Comparison of ENCODE assay signal across 16 mouse cellular contexts in the genomic region with DNA sequence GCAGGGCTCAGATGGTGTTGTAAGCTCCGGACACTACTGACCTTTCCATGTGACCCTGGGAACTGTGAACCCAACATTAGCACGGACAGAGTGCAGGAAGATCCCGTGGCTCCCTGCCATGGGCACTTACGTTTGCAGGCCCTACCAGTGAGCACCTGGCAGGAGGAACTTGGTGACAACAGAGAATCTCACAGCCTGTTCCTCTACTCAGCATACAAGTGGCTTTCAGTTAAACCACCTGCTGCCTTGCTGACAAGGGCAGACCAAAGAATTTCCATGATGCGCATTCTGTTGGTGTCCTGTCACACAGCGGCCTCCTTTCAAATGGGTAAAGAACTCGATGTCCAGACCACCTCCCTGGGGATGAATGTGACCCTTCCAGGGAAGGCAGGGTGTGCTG. TPM values are rescaled to one million over a fixed set of nuclear protein-coding genes. Genes with fewer than 3 reads are reported as not detected.
DNase-seq lines count a peak whose midpoint lies in the region; ATAC-seq and TF ChIP-seq lines count a peak whose summit lies in the region.
"Had no signal": no experiment of that assay in that cellular context is flagged by ENCODE, and none has a peak within 500 bp of the region (broad histone marks: within the 10 kb centered on the region; RNA-seq: fewer than 3 reads in every experiment).

No protein-coding gene starts in this region.

- TF ChIP-seq EP300 in heart, adult 2 months (IDR thresholded peaks at IDR 0.05; ENCODE audit: insufficient read depth, low read depth, low read length) = peak; percentile 98

- no peak for TF ChIP-seq CTCF in heart, adult 2 months (IDR thresholded peaks at IDR 0.05)

- no peak overlapping the region for H3K4me2 ChIP-seq in heart, embryonic 11.5 days
- H3K4me2 ChIP-seq in kidney, embryonic 14.5 days (replicated peaks; ENCODE audit: low read depth, low read length) = no peak overlapping the region

- H3K4me3 ChIP-seq in heart, embryonic 11.5 days (ENCODE audit: low read depth, low read length) = no peak overlapping the region
- no peak overlapping the region for H3K4me3 ChIP-seq in ES-E14 (ENCODE audit: insufficient read depth in 1 of 2, low read depth in 1 of 2, low read length in 2 of 2, poor library complexity in 1 of 2, severe bottlenecking in 1 of 2)
- H3K4me3 ChIP-seq in heart, adult 2 months = no peak overlapping the region
- H3K4me3 ChIP-seq in kidney, embryonic 14.5 days (ENCODE audit: low read length) = no peak overlapping the region
- H3K4me3 ChIP-seq: erythroblast, embryonic 14.5 days had no signal

- in situ Hi-C loops in ES-E14 (cut with MboI; ENCODE audit: low sequenced_read_pairs in 2 of 2, unreplicated experiment in 2 of 2) = no loop called here

- 15% methylated on average over 7 of the region's 7 CpGs for WGBS in heart, embryonic 11.5 days (ENCODE audit: insufficient replicate concordance)
- 22% methylated on average over 7 of the region's 7 CpGs for WGBS in heart, adult 2 months
- WGBS in kidney, embryonic 14.5 days = 38% methylated on average over 7 of the region's 7 CpGs

- H3K9me3 ChIP-seq in heart, embryonic 11.5 days (replicated peaks; ENCODE audit: control insufficient read depth, low read length) = no peaks in the 10 kb centered on the region
- no peaks in the 10 kb centered on the region for H3K9me3 ChIP-seq in ES-E14 (ENCODE audit: control insufficient read depth, insufficient read depth, low read depth, low read length)
- H3K9me3 ChIP-seq in kidney, embryonic 14.5 days (ENCODE audit: control insufficient read depth, low read length) = no peaks in the 10 kb centered on the region

- H3K4me1 ChIP-seq in heart, embryonic 11.5 days (ENCODE audit: control insufficient read depth, insufficient read depth, low read length) = peaks cover 12% of the 10 kb centered on the region; the same call in 1 of the 2 replicates
- H3K4me1 ChIP-seq in ES-E14 (ENCODE audit: control insufficient read depth in 2 of 2, insufficient read depth in 2 of 2, low read length in 2 of 2, poor library complexity in 1 of 2) = peaks cover 0 to 3% of the 10 kb centered on the region in 2 experiments; a peak in 1 of 4 replicates
- H3K4me1 ChIP-seq in heart, adult 2 months (ENCODE audit: control insufficient read depth, insufficient read depth, low read length) = peaks cover 24% of the 10 kb centered on the region
- H3K4me1 ChIP-seq in kidney, embryonic 14.5 days (ENCODE audit: control insufficient read depth, insufficient read depth, low read length) = no peaks in the 10 kb centered on the region

- no peaks in the 10 kb centered on the region for H3K36me3 ChIP-seq in heart, embryonic 11.5 days (ENCODE audit: control insufficient read depth, insufficient read depth, low read length)
- no peaks in the 10 kb centered on the region for H3K36me3 ChIP-seq in ES-E14 (ENCODE audit: control insufficient read depth, insufficient read depth, low read length, poor library complexity, severe bottlenecking)
- H3K36me3 ChIP-seq in heart, adult 2 months (ENCODE audit: control insufficient read depth, insufficient read depth, low read length) = peaks cover 43% of the 10 kb centered on the region
- no peaks in the 10 kb centered on the region for H3K36me3 ChIP-seq in kidney, embryonic 14.5 days (ENCODE audit: control insufficient read depth, insufficient read depth, low read length)

- no peaks in the 10 kb centered on the region for H3K27me3 ChIP-seq in heart, embryonic 11.5 days (ENCODE audit: control insufficient read depth, insufficient read depth, low read length)
- no peaks in the 10 kb centered on the region for H3K27me3 ChIP-seq in heart, adult 2 months (ENCODE audit: control insufficient read depth, insufficient read depth, low read length)
- no peaks in the 10 kb centered on the region for H3K27me3 ChIP-seq in kidney, embryonic 14.5 days (ENCODE audit: control insufficient read depth, insufficient read depth, low read length)

- intact Hi-C loops in heart, adult 2 months (cut with DNase I) = loop anchor here (10.0 kb wide), 1 partner anchor 160 kb away; no protein-coding TSS in a partner anchor
- intact Hi-C loops in heart, postnatal 36 days (cut with DNase I) = no loop called here

- no peak overlapping the region for H3K9ac ChIP-seq in heart, embryonic 11.5 days (ENCODE audit: low read depth, low read length)
- no peak overlapping the region for H3K9ac ChIP-seq in ES-E14 (ENCODE audit: insufficient read depth, low read depth, low read length, poor library complexity, severe bottlenecking)
- no peak overlapping the region for H3K9ac ChIP-seq in heart, adult 2 months (ENCODE audit: low read depth, low read length)
- H3K9ac ChIP-seq in kidney, embryonic 14.5 days (ENCODE audit: low read depth, low read length) = no peak overlapping the region

- peak; percentile 99 for DNase-seq in heart, adult 11 months
- peak; percentile 2 for DNase-seq in ES-E14 (ENCODE audit: low read depth, low spot score)
- peak; percentile 69 to 82 for DNase-seq in heart, adult 2 months
- peak; percentile 63 to 68 for DNase-seq in heart, postnatal 36 days
- DNase-seq in layer of hippocampus, adult 9-10 months (ENCODE audit: low spot score) = no peak
- DNase-seq: B cell, adult 2 months; cerebellum, postnatal 25 days; kidney, postnatal 4 days had no signal

- peaks cover 3% of the 10 kb centered on the region; the same call in 1 of the 2 replicates for H3K79me2 ChIP-seq in heart, adult 2 months (replicated peaks; ENCODE audit: control insufficient read depth, insufficient read depth, low read length)

- no peak overlapping the region for H3K27ac ChIP-seq in heart, embryonic 11.5 days (ENCODE audit: low read depth, low read length)
- no peak overlapping the region for H3K27ac ChIP-seq in ES-E14 (ENCODE audit: insufficient read depth, low read depth, low read length, poor library complexity, severe bottlenecking)
- H3K27ac ChIP-seq in heart, adult 2 months = peak overlapping the region; percentile 89
- H3K27ac ChIP-seq in kidney, embryonic 14.5 days (ENCODE audit: low read depth, low read length) = no peak overlapping the region
- H3K27ac ChIP-seq: macrophage had no signal

- 0 out of 2 replicates have a peak, but pooled peaks have one; percentile 11 for TF ChIP-seq POLR2A in heart, adult 2 months (IDR thresholded peaks at IDR 0.05; ENCODE audit: insufficient read depth, low read depth, low read length)

- ATAC-seq in heart, embryonic 11.5 days (replicated peaks; ENCODE audit: insufficient number of reproducible peaks, low FRiP score, low TSS enrichment) = no peak
- ATAC-seq in granulocyte monocyte progenitor cell, adult 5-6 weeks (replicated peaks; ENCODE audit: poor library complexity, severe bottlenecking) = no peak
- ATAC-seq in kidney, embryonic 14.5 days (ENCODE audit: low FRiP score, low TSS enrichment) = no peak
- ATAC-seq: Patski had no signal

TF ChIP-seq in ES-E14, 5 proteins besides CTCF, POLR2A, EP300 and RAD21:
- TF ChIP-seq MAFK (IDR thresholded peaks at IDR 0.05; ENCODE audit: insufficient read depth, low read depth, low read length) = no peak
- TF ChIP-seq ZNF384 (IDR thresholded peaks at IDR 0.05; ENCODE audit: low read depth, low read length) = no peak
- no peak for TF ChIP-seq HCFC1 (IDR thresholded peaks at IDR 0.05; ENCODE audit: borderline replicate concordance, insufficient read depth, low read length)
- no peak for TF ChIP-seq ZC3H11A (IDR thresholded peaks at IDR 0.05; ENCODE audit: borderline replicate concordance, low read depth, low read length)
- TF ChIP-seq CHD2 (IDR thresholded peaks at IDR 0.05; ENCODE audit: low read depth, low read length) = no peak

RNA-seq across cellular contexts. Expression of a gene that starts 19.3 kb away (rescaled TPM):
- 0.16 TPM in 1 of 2 replicates, not detected in the other for polyA plus RNA-seq in heart, embryonic 11.5 days (2014; fragmentation: Nextera tagmentation; extraction: Ambion mirVana)
- total RNA-seq in ES-E14 (2012; rRNA removed) = not detected in 2 replicates
- 100 to 1,000 TPM; 262 to 290 TPM for total RNA-seq in heart, adult 2 months (2021)
- 59.5 and 115 TPM in 2 replicates for polyA plus RNA-seq in heart, adult 2 months (2012; rRNA removed)
- 100 to 1,000 TPM; 289 to 330 TPM for total RNA-seq in heart, postnatal 36 days (2021)
- total RNA-seq in granulocyte monocyte progenitor cell, adult 5-6 weeks (2014; fragmentation: Nextera tagmentation) = not detected in 2 replicates
- total RNA-seq in granulocyte monocyte progenitor cell, adult 5-6 weeks (2017) = not detected in 2 replicates
- 0.14 TPM in 1 of 2 replicates, not detected in the other for polyA plus RNA-seq in kidney, embryonic 14.5 days (2014; fragmentation: Nextera tagmentation; extraction: Ambion mirVana)
- polyA plus RNA-seq: erythroblast, embryonic 14.5 days; macrophage; spleen, adult 2 months had no signal

RNA-seq across cellular contexts. Expression of a gene that starts 37.4 kb away (rescaled TPM):
- polyA plus RNA-seq in heart, embryonic 11.5 days (2014; fragmentation: Nextera tagmentation; extraction: Ambion mirVana) = 14.2 and 14.6 TPM in 2 replicates
- 30.8 and 44.8 TPM in 2 replicates for total RNA-seq in ES-E14 (2012; rRNA removed)
- 10 to 100 TPM; 21.3 to 21.7 TPM for total RNA-seq in heart, adult 2 months (2021)
- polyA plus RNA-seq in heart, adult 2 months (2012; rRNA removed) = 17.4 and 32.9 TPM in 2 replicates
- total RNA-seq in heart, postnatal 36 days (2021) = 10 to 100 TPM; 22.5 to 27.8 TPM
- 27.1 and 44.0 TPM in 2 replicates for total RNA-seq in granulocyte monocyte progenitor cell, adult 5-6 weeks (2014; fragmentation: Nextera tagmentation)
- 42.0 and 48.3 TPM in 2 replicates for total RNA-seq in granulocyte monocyte progenitor cell, adult 5-6 weeks (2017)
- 14.1 and 19.0 TPM in 2 replicates for polyA plus RNA-seq in kidney, embryonic 14.5 days (2014; fragmentation: Nextera tagmentation; extraction: Ambion mirVana)

RNA-seq across cellular contexts. Expression of a gene that starts 38.2 kb away (rescaled TPM):
- polyA plus RNA-seq in heart, embryonic 11.5 days (2014; fragmentation: Nextera tagmentation; extraction: Ambion mirVana) = not detected in 2 replicates
- 3.7 and 6.7 TPM in 2 replicates for total RNA-seq in ES-E14 (2012; rRNA removed)
- total RNA-seq in heart, adult 2 months (2021) = not detected
- polyA plus RNA-seq in heart, adult 2 months (2012; rRNA removed) = not detected in 2 replicates
- not detected for total RNA-seq in heart, postnatal 36 days (2021)
- total RNA-seq in granulocyte monocyte progenitor cell, adult 5-6 weeks (2014; fragmentation: Nextera tagmentation) = not detected in 2 replicates
- not detected in 2 replicates for total RNA-seq in granulocyte monocyte progenitor cell, adult 5-6 weeks (2017)
- not detected in 2 replicates for polyA plus RNA-seq in kidney, embryonic 14.5 days (2014; fragmentation: Nextera tagmentation; extraction: Ambion mirVana)
- polyA plus RNA-seq: erythroblast, embryonic 14.5 days; limb, embryonic 11.5 days; macrophage; Patski; spleen, adult 2 months had no signal

Comparison
In these comparisons a context has a peak if more than half of its experiments do, and no peak if none do; other contexts are left out.
1. RNA of a gene that starts 19.3 kb away (total RNA-seq): 289 to 330 TPM in heart, postnatal 36 days and 262 to 290 TPM in heart, adult 2 months; not detected in ES-E14 and not detected in granulocyte monocyte progenitor cell, adult 5-6 weeks; every median in the first group is over 100 times any median in the second.